ENCODE assay signal across 11 mouse cellular contexts in the genomic region with DNA sequence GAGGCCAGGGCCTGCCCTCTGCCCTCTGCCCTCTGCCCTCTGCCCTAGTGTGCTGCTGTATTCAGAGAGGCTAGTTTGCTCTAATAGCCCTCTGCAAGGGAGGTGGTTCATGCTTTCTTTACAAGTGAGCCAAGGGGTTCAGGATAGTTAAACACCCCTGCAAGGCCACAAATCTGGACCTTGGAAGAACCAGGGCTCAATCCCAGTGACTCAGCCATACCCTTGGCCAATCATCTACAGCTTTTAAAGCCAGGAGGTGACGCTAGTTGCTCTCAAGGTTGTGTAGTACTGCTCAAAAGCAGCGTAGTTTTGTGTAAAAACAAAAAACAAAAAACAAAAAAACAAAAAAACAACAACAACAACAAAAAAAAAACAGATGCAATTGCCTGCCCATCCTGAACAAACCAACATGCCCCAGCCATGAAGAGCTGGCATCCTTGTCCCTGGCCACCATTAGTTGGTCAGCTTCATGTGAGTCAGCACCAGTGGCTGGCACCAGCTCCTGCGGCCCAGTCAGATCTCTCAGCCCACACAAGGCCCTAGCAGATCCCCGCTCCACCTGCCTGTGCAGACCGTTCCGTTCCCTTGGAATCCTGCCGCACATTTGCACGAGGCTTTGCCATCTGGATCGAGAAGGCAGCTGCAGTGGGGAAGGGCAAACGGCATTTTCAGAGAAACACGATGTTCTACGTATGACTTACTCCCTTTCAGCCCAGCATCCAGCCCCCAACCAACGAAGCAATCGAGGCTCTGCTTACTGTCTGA.
A peak's percentile ranks its signal among the peaks of the same experiment; 100 is the strongest.
DNase-seq lines count a peak whose midpoint lies in the region; TF ChIP-seq lines count a peak whose summit lies in the region.
"Had no signal": no experiment of that assay in that cellular context is flagged by ENCODE, and none has a peak within 500 bp of the region (broad histone marks: within the 10 kb centered on the region; RNA-seq: fewer than 3 reads in every experiment).

No protein-coding gene starts in this region.

- no peak for TF ChIP-seq CTCF in left cerebral cortex, adult 2 months (IDR thresholded peaks at IDR 0.05)

- H3K4me3 ChIP-seq in left cerebral cortex, adult 2 months = no peak overlapping the region
- H3K4me3 ChIP-seq: limb, embryonic 15.5 days; midbrain, embryonic 10.5 days had no signal

- intact Hi-C loops in left cerebral cortex, postnatal 4 days (cut with DNase I) = no loop called here
- intact Hi-C loops in left cerebral cortex, adult 2 months (cut with DNase I) = no loop called here

- peak; percentile 33 for DNase-seq in left cerebral cortex, adult 11 months (ENCODE audit: low spot score)
- DNase-seq in left cerebral cortex, postnatal 4 days = no peak
- DNase-seq in frontal cortex, postnatal 25 days (ENCODE audit: low spot score in 2 of 2) = peak; percentile 22
- DNase-seq in left cerebral cortex, adult 2 months (ENCODE audit: extremely low spot score in 1 of 2, low spot score in 2 of 2) = peak; percentile 24 to 63
- peak; percentile 58 for DNase-seq in testis, postnatal 10 days (ENCODE audit: low spot score)
- DNase-seq in ovary, adult 18-20 months (ENCODE audit: low spot score) = no peak
- no peak for DNase-seq in spleen, adult 12 weeks (ENCODE audit: low spot score)
- no peak for DNase-seq in cerebellum, adult 8-10 months
- DNase-seq: heart, postnatal 36 days had no signal

- H3K27ac ChIP-seq in left cerebral cortex, adult 2 months = no peak overlapping the region
- H3K27ac ChIP-seq: limb, embryonic 15.5 days; midbrain, embryonic 10.5 days had no signal

Comparison
In these comparisons a context has a peak if more than half of its experiments do, and no peak if none do; other contexts are left out.
1. DNase-seq: peak in left cerebral cortex, adult 11 months (single experiment), frontal cortex, postnatal 25 days (2 of 2), left cerebral cortex, adult 2 months (2 of 2) and testis, postnatal 10 days (single experiment); none in left cerebral cortex, postnatal 4 days (single experiment), ovary, adult 18-20 months (single experiment), spleen, adult 12 weeks (single experiment) and cerebellum, adult 8-10 months (single experiment).